24 mouse cellular contexts compared by ENCODE assay signal in the genomic region with DNA sequence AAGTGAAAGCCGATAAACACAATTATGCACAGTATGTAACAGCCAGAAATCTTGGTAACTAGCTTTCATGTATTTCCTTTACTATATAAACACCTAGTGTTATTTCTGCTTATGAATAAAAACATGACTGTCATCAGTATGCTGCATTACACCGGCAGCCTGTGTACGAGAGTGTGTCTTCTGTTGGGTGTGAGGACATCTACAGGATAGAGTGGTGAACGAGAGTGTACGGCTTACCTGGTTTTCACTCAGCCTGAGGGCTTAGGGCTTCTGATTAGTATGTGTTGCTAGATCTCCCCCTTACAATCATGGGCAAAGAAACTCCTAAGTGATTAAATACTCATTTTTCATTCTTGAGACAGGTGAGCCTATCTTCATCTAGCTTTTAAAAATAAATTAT. TPM values are rescaled to one million over a fixed set of nuclear protein-coding genes. Genes with fewer than 3 reads are reported as not detected.
DNase-seq lines count a peak whose midpoint lies in the region; ATAC-seq and TF ChIP-seq lines count a peak whose summit lies in the region.
"Had no signal": no experiment of that assay in that cellular context is flagged by ENCODE, and none has a peak within 500 bp of the region (broad histone marks: within the 10 kb centered on the region; RNA-seq: fewer than 3 reads in every experiment).

No protein-coding gene starts in this region.

- H3K4me1 ChIP-seq in forebrain, embryonic 16.5 days (replicated peaks; ENCODE audit: control insufficient read depth, insufficient read depth, low read length) = no peaks in the 10 kb centered on the region
- no peaks in the 10 kb centered on the region for H3K4me1 ChIP-seq in forebrain, embryonic 13.5 days
- no peaks in the 10 kb centered on the region for H3K4me1 ChIP-seq in hindbrain, embryonic 15.5 days (replicated peaks)
- no peaks in the 10 kb centered on the region for H3K4me1 ChIP-seq in hindbrain, embryonic 11.5 days (replicated peaks; ENCODE audit: control insufficient read depth, insufficient read depth, low read length)
- H3K4me1 ChIP-seq in midbrain, embryonic 16.5 days (ENCODE audit: control insufficient read depth, insufficient read depth, low read length) = no peaks in the 10 kb centered on the region
- H3K4me1 ChIP-seq in midbrain, embryonic 10.5 days = no peaks in the 10 kb centered on the region
- H3K4me1 ChIP-seq: embryonic facial prominence, embryonic 12.5 days; embryonic facial prominence, embryonic 15.5 days; forebrain, embryonic 12.5 days; hindbrain, embryonic 13.5 days; intestine, embryonic 15.5 days had no signal

- peak; percentile 36; the same call in 1 of the 2 replicates for ATAC-seq in forebrain, embryonic 16.5 days
- no peak for ATAC-seq in forebrain, embryonic 13.5 days
- 0 out of 2 replicates have a peak, but pooled peaks have one; percentile 48 for ATAC-seq in hindbrain, embryonic 15.5 days (ENCODE audit: low FRiP score, low read depth)
- no peak for ATAC-seq in hindbrain, embryonic 11.5 days (ENCODE audit: low FRiP score)
- ATAC-seq in midbrain, embryonic 16.5 days = peak; percentile 64; the same call in 1 of the 2 replicates
- ATAC-seq: activated CD4-positive, CD25-positive, alpha-beta regulatory T cell, adult 4 months; intestine, embryonic 15.5 days had no signal

- H3K9me3 ChIP-seq in forebrain, embryonic 16.5 days (ENCODE audit: control insufficient read depth, low read length) = no peaks in the 10 kb centered on the region
- H3K9me3 ChIP-seq in forebrain, embryonic 13.5 days (replicated peaks) = no peaks in the 10 kb centered on the region
- no peaks in the 10 kb centered on the region for H3K9me3 ChIP-seq in hindbrain, embryonic 15.5 days
- H3K9me3 ChIP-seq in hindbrain, embryonic 11.5 days (ENCODE audit: control insufficient read depth, low read length) = no peaks in the 10 kb centered on the region
- H3K9me3 ChIP-seq in midbrain, embryonic 16.5 days (replicated peaks; ENCODE audit: control insufficient read depth, low read length, poor library complexity, severe bottlenecking) = no peaks in the 10 kb centered on the region
- no peaks in the 10 kb centered on the region for H3K9me3 ChIP-seq in midbrain, embryonic 10.5 days (replicated peaks)
- H3K9me3 ChIP-seq: embryonic facial prominence, embryonic 12.5 days; embryonic facial prominence, embryonic 15.5 days; forebrain, embryonic 12.5 days; hindbrain, embryonic 13.5 days; intestine, embryonic 15.5 days had no signal

- H3K4me2 ChIP-seq in forebrain, embryonic 16.5 days (ENCODE audit: low read length) = no peak overlapping the region
- no peak overlapping the region for H3K4me2 ChIP-seq in forebrain, embryonic 13.5 days
- H3K4me2 ChIP-seq in hindbrain, embryonic 15.5 days = no peak overlapping the region
- no peak overlapping the region for H3K4me2 ChIP-seq in hindbrain, embryonic 11.5 days (replicated peaks; ENCODE audit: low read depth, low read length)
- H3K4me2 ChIP-seq in midbrain, embryonic 16.5 days (ENCODE audit: low read length) = no peak overlapping the region
- H3K4me2 ChIP-seq: embryonic facial prominence, embryonic 12.5 days; embryonic facial prominence, embryonic 15.5 days; forebrain, embryonic 12.5 days; heart, embryonic 11.5 days; hindbrain, embryonic 13.5 days; intestine, embryonic 15.5 days had no signal

- DNase-seq in hindbrain, embryonic 11.5 days (ENCODE audit: low spot score) = no peak
- DNase-seq in midbrain, embryonic 10.5 days (ENCODE audit: low spot score) = no peak
- DNase-seq in brain, embryonic 14.5 days (ENCODE audit: low read depth) = peak; percentile 14
- DNase-seq: adrenal gland, adult 8-10 months; adrenal gland, postnatal 25 days; cerebellum, adult 2 months; cerebellum, adult 9-11 months; cerebellum, postnatal 25 days; gastrocnemius, adult 2 months; gastrocnemius, postnatal 14 days; heart, adult 11 months had no signal

- H3K27ac ChIP-seq in forebrain, embryonic 16.5 days (ENCODE audit: low read length) = no peak overlapping the region
- no peak overlapping the region for H3K27ac ChIP-seq in forebrain, embryonic 13.5 days
- no peak overlapping the region for H3K27ac ChIP-seq in hindbrain, embryonic 15.5 days (replicated peaks)
- no peak overlapping the region for H3K27ac ChIP-seq in hindbrain, embryonic 11.5 days (ENCODE audit: low read depth, low read length)
- no peak overlapping the region for H3K27ac ChIP-seq in midbrain, embryonic 16.5 days (ENCODE audit: low read length)
- no peak overlapping the region for H3K27ac ChIP-seq in midbrain, embryonic 10.5 days (replicated peaks)
- H3K27ac ChIP-seq: embryonic facial prominence, embryonic 12.5 days; embryonic facial prominence, embryonic 15.5 days; forebrain, embryonic 12.5 days; gastrocnemius, adult 2 months; hindbrain, embryonic 13.5 days; intestine, embryonic 15.5 days had no signal

- no peaks in the 10 kb centered on the region for H3K36me3 ChIP-seq in forebrain, embryonic 16.5 days (ENCODE audit: control insufficient read depth, insufficient read depth)
- no peaks in the 10 kb centered on the region for H3K36me3 ChIP-seq in forebrain, embryonic 13.5 days (ENCODE audit: poor library complexity, severe bottlenecking)
- H3K36me3 ChIP-seq in hindbrain, embryonic 15.5 days = no peaks in the 10 kb centered on the region
- H3K36me3 ChIP-seq in hindbrain, embryonic 11.5 days (ENCODE audit: control insufficient read depth, insufficient read depth, low read length) = no peaks in the 10 kb centered on the region
- H3K36me3 ChIP-seq in midbrain, embryonic 16.5 days (ENCODE audit: control insufficient read depth, insufficient read depth, low read length) = no peaks in the 10 kb centered on the region
- no peaks in the 10 kb centered on the region for H3K36me3 ChIP-seq in midbrain, embryonic 10.5 days
- H3K36me3 ChIP-seq: embryonic facial prominence, embryonic 12.5 days; embryonic facial prominence, embryonic 15.5 days; forebrain, embryonic 12.5 days; hindbrain, embryonic 13.5 days; intestine, embryonic 15.5 days had no signal

- TF ChIP-seq CTCF in brain, embryonic 14.5 days (IDR thresholded peaks at IDR 0.05; ENCODE audit: borderline replicate concordance, extremely low read depth, insufficient read depth, insufficient read length) = no peak

- H3K9ac ChIP-seq in forebrain, embryonic 16.5 days (replicated peaks; ENCODE audit: low read depth, low read length) = no peak overlapping the region
- H3K9ac ChIP-seq in forebrain, embryonic 13.5 days = no peak overlapping the region
- no peak overlapping the region for H3K9ac ChIP-seq in hindbrain, embryonic 15.5 days
- H3K9ac ChIP-seq in hindbrain, embryonic 11.5 days (ENCODE audit: low read depth, low read length) = no peak overlapping the region
- H3K9ac ChIP-seq in midbrain, embryonic 16.5 days (ENCODE audit: low read depth, low read length) = no peak overlapping the region
- H3K9ac ChIP-seq: embryonic facial prominence, embryonic 12.5 days; embryonic facial prominence, embryonic 15.5 days; forebrain, embryonic 12.5 days; hindbrain, embryonic 13.5 days; intestine, embryonic 15.5 days had no signal

- no peak for TF ChIP-seq POLR2A in brain, embryonic 14.5 days (IDR thresholded peaks at IDR 0.05; ENCODE audit: borderline replicate concordance, extremely low read depth, insufficient read depth, insufficient read length, poor library complexity, severe bottlenecking)

- H3K4me3 ChIP-seq in forebrain, embryonic 16.5 days (replicated peaks; ENCODE audit: low read length) = no peak overlapping the region
- H3K4me3 ChIP-seq in forebrain, embryonic 13.5 days = no peak overlapping the region
- H3K4me3 ChIP-seq in hindbrain, embryonic 15.5 days = no peak overlapping the region
- no peak overlapping the region for H3K4me3 ChIP-seq in hindbrain, embryonic 11.5 days (ENCODE audit: low read depth, low read length)
- H3K4me3 ChIP-seq in midbrain, embryonic 16.5 days (ENCODE audit: low read depth, low read length) = no peak overlapping the region
- H3K4me3 ChIP-seq in midbrain, embryonic 10.5 days = no peak overlapping the region
- H3K4me3 ChIP-seq: embryonic facial prominence, embryonic 12.5 days; embryonic facial prominence, embryonic 15.5 days; forebrain, embryonic 12.5 days; gastrocnemius, adult 2 months; hindbrain, embryonic 13.5 days; intestine, embryonic 15.5 days had no signal

- no peaks in the 10 kb centered on the region for H3K27me3 ChIP-seq in forebrain, embryonic 16.5 days (replicated peaks; ENCODE audit: control insufficient read depth, insufficient read depth, low read length)
- H3K27me3 ChIP-seq in forebrain, embryonic 13.5 days = no peaks in the 10 kb centered on the region
- H3K27me3 ChIP-seq in hindbrain, embryonic 15.5 days = no peaks in the 10 kb centered on the region
- no peaks in the 10 kb centered on the region for H3K27me3 ChIP-seq in hindbrain, embryonic 11.5 days (ENCODE audit: control insufficient read depth, insufficient read depth, low read length)
- H3K27me3 ChIP-seq in midbrain, embryonic 16.5 days (ENCODE audit: control insufficient read depth, insufficient read depth, low read depth, low read length) = no peaks in the 10 kb centered on the region
- no peaks in the 10 kb centered on the region for H3K27me3 ChIP-seq in midbrain, embryonic 10.5 days (ENCODE audit: low read depth, poor library complexity, severe bottlenecking)
- H3K27me3 ChIP-seq: embryonic facial prominence, embryonic 12.5 days; embryonic facial prominence, embryonic 15.5 days; forebrain, embryonic 12.5 days; hindbrain, embryonic 13.5 days; intestine, embryonic 15.5 days had no signal

- 84% methylated on average over 5 of the region's 5 CpGs for WGBS in forebrain, embryonic 16.5 days
- 82% methylated on average over 5 of the region's 5 CpGs for WGBS in forebrain, embryonic 13.5 days
- 79% methylated on average over 5 of the region's 5 CpGs for WGBS in hindbrain, embryonic 15.5 days
- 95% methylated on average over 5 of the region's 5 CpGs for WGBS in hindbrain, embryonic 11.5 days
- 73% methylated on average over 5 of the region's 5 CpGs for WGBS in midbrain, embryonic 16.5 days
- 93% methylated on average over 5 of the region's 5 CpGs for WGBS in midbrain, embryonic 10.5 days

RNA-seq across cellular contexts. Expression of a gene that starts 12.4 kb away (rescaled TPM):
- not detected in 2 replicates for polyA plus RNA-seq in forebrain, embryonic 16.5 days (2015; fragmentation: Nextera tagmentation; extraction: Ambion mirVana)
- polyA plus RNA-seq in forebrain, embryonic 13.5 days (2015; fragmentation: Nextera tagmentation; extraction: Ambion mirVana) = not detected in 2 replicates
- polyA plus RNA-seq in hindbrain, embryonic 15.5 days (2015; fragmentation: Nextera tagmentation; extraction: Ambion mirVana) = 0.08 TPM in 1 of 2 replicates, not detected in the other
- polyA plus RNA-seq in hindbrain, embryonic 11.5 days (2014; fragmentation: Nextera tagmentation; extraction: Ambion mirVana) = not detected in 2 replicates
- not detected in 2 replicates for polyA plus RNA-seq in midbrain, embryonic 16.5 days (2015; fragmentation: Nextera tagmentation; extraction: Ambion mirVana)
- polyA plus RNA-seq in midbrain, embryonic 10.5 days (2016; fragmentation: Nextera tagmentation; extraction: Ambion mirVana) = not detected in 2 replicates
- not detected in 2 replicates for polyA plus RNA-seq in brain, embryonic 14.5 days (2012; rRNA removed)
- polyA plus RNA-seq: activated CD4-positive, CD25-positive, alpha-beta regulatory T cell, adult 4 months; cerebellum, adult 2 months; embryonic facial prominence, embryonic 12.5 days; forebrain, embryonic 12.5 days; heart, embryonic 11.5 days; heart, embryonic 14.5 days; heart, postnatal 0 days; hindbrain, embryonic 13.5 days; intestine, embryonic 15.5 days had no signal

RNA-seq across cellular contexts. Expression of a gene that starts 21.8 kb away (rescaled TPM):
- not detected in 2 replicates for polyA plus RNA-seq in forebrain, embryonic 16.5 days (2015; fragmentation: Nextera tagmentation; extraction: Ambion mirVana)
- polyA plus RNA-seq in forebrain, embryonic 13.5 days (2015; fragmentation: Nextera tagmentation; extraction: Ambion mirVana) = not detected in 2 replicates
- not detected in 2 replicates for polyA plus RNA-seq in hindbrain, embryonic 15.5 days (2015; fragmentation: Nextera tagmentation; extraction: Ambion mirVana)
- polyA plus RNA-seq in hindbrain, embryonic 11.5 days (2014; fragmentation: Nextera tagmentation; extraction: Ambion mirVana) = not detected in 2 replicates
- not detected in 2 replicates for polyA plus RNA-seq in midbrain, embryonic 16.5 days (2015; fragmentation: Nextera tagmentation; extraction: Ambion mirVana)
- polyA plus RNA-seq in midbrain, embryonic 10.5 days (2016; fragmentation: Nextera tagmentation; extraction: Ambion mirVana) = not detected in 2 replicates
- polyA plus RNA-seq in brain, embryonic 14.5 days (2012; rRNA removed) = not detected in 2 replicates
- polyA plus RNA-seq: activated CD4-positive, CD25-positive, alpha-beta regulatory T cell, adult 4 months; cerebellum, adult 2 months; embryonic facial prominence, embryonic 12.5 days; embryonic facial prominence, embryonic 15.5 days; forebrain, embryonic 12.5 days; heart, embryonic 11.5 days; heart, embryonic 14.5 days; heart, postnatal 0 days; hindbrain, embryonic 13.5 days; intestine, embryonic 15.5 days had no signal

Comparison
In these comparisons a context has a peak if more than half of its experiments do, and no peak if none do; other contexts are left out.
1. ATAC-seq: peak in forebrain, embryonic 16.5 days (single experiment), hindbrain, embryonic 15.5 days (single experiment) and midbrain, embryonic 16.5 days (single experiment); none in forebrain, embryonic 13.5 days (single experiment) and hindbrain, embryonic 11.5 days (single experiment).